Mouse (Mus musculus) stomach, embryonic 15.5 days (tissue): ENCODE data around the gene Celf2. TPM values are rescaled to one million over a fixed set of nuclear protein-coding genes. Genes with fewer than 3 reads are reported as not detected.
A peak's percentile ranks its signal among the peaks of the same experiment; 100 is the strongest.

Experiments
- ATAC-seq: fragments of 200-750 bp; cut with Nextera tagmentation; 2 replicates; pipeline ENCODE4 v1.8.0; 2017; ENCODE audit warnings: low read depth, moderate number of reproducible peaks, moderate TSS enrichment; ENCODE audit not compliant: insufficient read depth, low FRiP score
- H3K27ac ChIP-seq: fragments of 300-500 bp; sonication (generic); 2 replicates; pipeline ENCODE4 v1.5.1; 2015; ENCODE audit warnings: mild to moderate bottlenecking, inconsistent platforms
- H3K27me3 ChIP-seq: fragments of 300-500 bp; sonication (generic); replicated peaks from 2 replicates; pipeline ENCODE4 v1.6.1; 2015; ENCODE audit warnings: inconsistent platforms
- H3K36me3 ChIP-seq: fragments of 300-500 bp; sonication (generic); 2 replicates; pipeline ENCODE4 v1.6.1; 2015; ENCODE audit warnings: inconsistent platforms
- H3K4me1 ChIP-seq: fragments of 300-500 bp; sonication (generic); 2 replicates; pipeline ENCODE4 v1.6.1; 2015; ENCODE audit warnings: inconsistent platforms
- H3K4me2 ChIP-seq: fragments of 300-500 bp; sonication (generic); 2 replicates; pipeline ENCODE4 v1.6.1; 2015; ENCODE audit warnings: mild to moderate bottlenecking, inconsistent platforms
- H3K4me3 ChIP-seq: fragments of 300-500 bp; sonication (generic); replicated peaks from 2 replicates; pipeline ENCODE4 v1.5.1; 2015; ENCODE audit warnings: inconsistent platforms
- H3K9ac ChIP-seq: fragments of 300-500 bp; sonication (generic); 2 replicates; pipeline ENCODE4 v1.6.1; 2015; ENCODE audit warnings: inconsistent platforms
- H3K9me3 ChIP-seq: fragments of 300-500 bp; sonication (generic); 2 replicates; pipeline ENCODE4 v1.6.1; 2016; ENCODE audit warnings: inconsistent platforms
- WGBS: fragments of 180-500 bp; shearing (Covaris S2); methylation state at CpG from one replicate; pipeline ENCODE4 v1.1.7; 2015; 5-methylcytosine and 5-hydroxymethylcytosine counted together
- polyA plus RNA-seq: library from polyadenylated mRNA; unstranded; fragments of >200 nt; fragmentation: Nextera tagmentation; extraction: Ambion mirVana; gene quantifications from 2 replicates; pipeline ENCODE4 v1.2.1, GENCODE M21; 2015

Celf2 gene
- polyA plus RNA-seq, 1 experiment from 2014 or later = 55.9 TPM

DNA sequence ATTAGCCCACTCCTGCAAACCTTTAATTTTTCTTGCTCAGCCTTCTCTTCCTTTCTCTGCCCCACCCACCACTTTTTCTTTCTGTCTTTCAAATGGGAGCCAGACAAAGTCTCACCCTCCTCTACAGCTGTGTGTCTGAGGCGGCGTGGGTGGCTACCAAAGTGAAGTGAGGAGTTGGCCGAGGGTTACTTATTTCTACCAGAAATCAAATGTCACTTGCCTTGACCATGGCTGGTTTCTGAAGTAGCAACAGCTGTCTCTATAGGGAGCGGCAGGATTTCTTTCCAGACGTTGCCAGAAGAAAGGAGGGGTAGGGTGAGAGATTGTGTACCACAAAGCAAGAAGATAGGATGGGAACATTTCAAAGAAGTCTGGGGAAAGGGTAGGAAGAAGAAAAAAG is 632.8 kb downstream of the Celf2 start:
- Histone ChIP-seq H3K36me3 (no peaks in the 10 kb centered on the region), H3K4me3 (no peak overlapping the region), H3K4me1 (peaks cover 3% of the 10 kb centered on the region; the same call in 1 of the 2 replicates), H3K9ac (no peak overlapping the region), H3K27me3 (no peaks in the 10 kb centered on the region), H3K4me2 (no peak overlapping the region), H3K9me3 (no peaks in the 10 kb centered on the region), H3K27ac (peak overlapping the region; percentile 4; the same call in 1 of the 2 replicates)
- WGBS = 47% methylated on average over 5 of the region's 5 CpGs
- ATAC-seq = no peak

DNA sequence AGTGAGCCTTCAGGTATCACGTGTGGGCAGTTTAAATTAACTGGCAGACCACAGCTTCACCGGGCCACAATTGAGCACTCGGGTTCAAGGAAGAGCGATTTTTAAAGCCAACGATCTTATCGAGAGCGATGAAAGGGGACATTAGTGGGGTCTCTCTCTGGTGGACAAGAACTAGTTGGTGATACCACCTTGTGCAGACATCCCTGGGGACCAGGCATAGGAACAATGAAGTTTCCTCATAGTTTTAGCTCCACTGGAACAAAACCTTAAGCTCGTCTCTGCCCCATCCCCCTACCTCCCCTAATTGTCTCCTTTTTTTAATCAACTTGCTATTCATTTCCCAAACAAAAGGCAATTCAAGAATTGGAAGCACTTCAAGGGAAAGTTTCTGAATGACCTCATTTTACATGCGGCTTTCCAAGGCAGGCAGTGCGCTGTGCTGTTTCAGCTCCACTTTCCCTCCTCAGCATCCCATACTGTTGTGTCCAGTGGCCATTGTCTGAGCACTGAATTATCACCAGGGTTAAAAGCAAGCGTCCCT is 634.2 kb downstream of the Celf2 start:
- no peak for ATAC-seq
- no peak overlapping the region for H3K9ac ChIP-seq
- H3K4me1 ChIP-seq = peaks cover 3% of the 10 kb centered on the region; the same call in 1 of the 2 replicates
- no peaks in the 10 kb centered on the region for H3K27me3 ChIP-seq
- 60% methylated on average over 11 of the region's 11 CpGs for WGBS
- no peak overlapping the region for H3K4me3 ChIP-seq
- H3K27ac ChIP-seq = no peak overlapping the region
- no peaks in the 10 kb centered on the region for H3K36me3 ChIP-seq
- H3K4me2 ChIP-seq = no peak overlapping the region
- H3K9me3 ChIP-seq = no peaks in the 10 kb centered on the region

DNA sequence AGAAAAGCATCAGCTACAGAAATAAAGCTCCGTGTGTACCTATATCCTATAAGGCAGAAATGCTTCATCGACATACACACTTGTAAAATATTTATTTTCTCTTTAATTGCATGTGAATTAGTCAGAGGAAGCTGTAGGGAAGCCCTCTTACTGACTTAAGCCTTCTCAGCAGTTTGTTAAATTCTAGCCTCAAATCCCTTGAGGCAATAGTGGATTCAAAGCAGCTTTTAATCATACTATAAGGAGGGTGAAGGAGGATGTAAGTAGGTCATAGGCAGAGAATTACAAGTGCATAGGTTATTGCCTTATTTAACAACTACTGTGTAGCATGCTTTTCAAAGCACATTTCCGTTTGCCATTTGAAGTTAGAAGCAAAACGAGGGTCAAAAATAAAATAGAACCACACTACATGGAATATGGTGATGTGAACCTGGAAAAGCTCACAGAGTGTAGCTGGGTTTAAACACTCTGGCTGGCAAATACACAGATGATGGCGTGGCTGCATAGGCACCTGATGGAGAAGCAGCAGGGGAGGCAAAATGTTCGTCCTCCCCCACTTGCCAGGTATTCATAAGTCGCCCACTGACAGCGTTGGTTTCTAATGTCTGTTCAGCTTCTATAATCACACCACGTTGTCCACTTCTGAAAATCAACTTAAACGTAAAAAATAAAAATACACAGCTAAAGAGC is 635.0 kb downstream of the Celf2 start:
- WGBS = 57% methylated on average over 10 of the region's 10 CpGs

DNA sequence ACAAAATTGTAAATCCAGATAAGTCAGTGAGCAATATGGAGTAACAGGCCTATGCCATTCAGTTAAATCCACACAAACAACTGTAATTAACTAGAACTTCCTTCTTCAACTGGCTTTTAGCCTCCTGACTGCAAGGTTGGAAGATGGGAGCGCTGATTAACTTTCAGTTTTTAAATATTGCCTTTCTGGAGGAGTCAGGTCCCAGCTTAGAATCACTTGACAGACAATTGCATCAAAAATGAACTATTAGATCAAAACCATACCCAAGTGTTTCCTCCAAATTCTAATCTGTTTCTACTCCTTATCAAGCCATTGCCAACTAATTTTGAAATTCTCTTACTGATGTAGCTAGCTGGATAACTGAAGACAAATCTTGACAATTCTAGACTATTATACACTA is 635.7 kb downstream of the Celf2 start:
- H3K4me3 ChIP-seq = no peak overlapping the region
- H3K27ac ChIP-seq = no peak overlapping the region
- no peaks in the 10 kb centered on the region for H3K27me3 ChIP-seq
- no peaks in the 10 kb centered on the region for H3K9me3 ChIP-seq
- H3K4me2 ChIP-seq = no peak overlapping the region
- 89% methylated on average over 1 of the region's 1 CpGs for WGBS
- no peak overlapping the region for H3K9ac ChIP-seq
- H3K36me3 ChIP-seq = no peaks in the 10 kb centered on the region
- no peak for ATAC-seq
- H3K4me1 ChIP-seq = peaks cover 3% of the 10 kb centered on the region; the same call in 1 of the 2 replicates

More for the DNA sequence above, 635.0 kb downstream of the Celf2 start:
- no peaks in the 10 kb centered on the region for H3K9me3 ChIP-seq
- no peak overlapping the region for H3K4me2 ChIP-seq
- no peak overlapping the region for H3K9ac ChIP-seq
- H3K36me3 ChIP-seq = no peaks in the 10 kb centered on the region
- no peaks in the 10 kb centered on the region for H3K27me3 ChIP-seq
- H3K4me3 ChIP-seq = no peak overlapping the region
- no peak overlapping the region for H3K27ac ChIP-seq
- peaks cover 3% of the 10 kb centered on the region; the same call in 1 of the 2 replicates for H3K4me1 ChIP-seq
- ATAC-seq = no peak

DNA sequence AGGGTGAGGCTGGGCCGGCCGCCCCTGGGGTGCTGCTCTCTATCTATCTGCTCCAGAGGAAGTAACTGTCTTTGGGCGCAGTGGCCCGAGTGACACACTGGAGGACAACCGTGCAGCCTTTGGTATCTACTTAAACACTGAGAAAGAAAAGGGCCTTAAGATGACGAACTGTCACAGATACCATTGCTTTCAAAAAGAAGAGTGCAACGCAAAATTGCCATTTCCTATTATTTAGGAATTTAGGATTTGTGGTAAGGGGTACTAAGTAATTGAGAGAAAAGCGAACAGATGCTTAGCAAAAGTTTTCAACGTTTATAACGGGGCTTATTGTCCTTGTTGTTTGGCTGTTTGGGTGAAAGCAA is 636.5 kb downstream of the Celf2 start:
- Histone ChIP-seq H3K27ac (no peak overlapping the region), H3K9me3 (no peaks in the 10 kb centered on the region), H3K36me3 (no peaks in the 10 kb centered on the region), H3K4me1 (peaks cover 3% of the 10 kb centered on the region; the same call in 1 of the 2 replicates), H3K4me3 (peak overlapping the region; percentile 81), H3K4me2 (peak overlapping the region; percentile 96), H3K27me3 (no peaks in the 10 kb centered on the region), H3K9ac (peak overlapping the region; percentile 52)
- ATAC-seq = no peak
- 15% methylated on average over 10 of the region's 10 CpGs for WGBS

DNA sequence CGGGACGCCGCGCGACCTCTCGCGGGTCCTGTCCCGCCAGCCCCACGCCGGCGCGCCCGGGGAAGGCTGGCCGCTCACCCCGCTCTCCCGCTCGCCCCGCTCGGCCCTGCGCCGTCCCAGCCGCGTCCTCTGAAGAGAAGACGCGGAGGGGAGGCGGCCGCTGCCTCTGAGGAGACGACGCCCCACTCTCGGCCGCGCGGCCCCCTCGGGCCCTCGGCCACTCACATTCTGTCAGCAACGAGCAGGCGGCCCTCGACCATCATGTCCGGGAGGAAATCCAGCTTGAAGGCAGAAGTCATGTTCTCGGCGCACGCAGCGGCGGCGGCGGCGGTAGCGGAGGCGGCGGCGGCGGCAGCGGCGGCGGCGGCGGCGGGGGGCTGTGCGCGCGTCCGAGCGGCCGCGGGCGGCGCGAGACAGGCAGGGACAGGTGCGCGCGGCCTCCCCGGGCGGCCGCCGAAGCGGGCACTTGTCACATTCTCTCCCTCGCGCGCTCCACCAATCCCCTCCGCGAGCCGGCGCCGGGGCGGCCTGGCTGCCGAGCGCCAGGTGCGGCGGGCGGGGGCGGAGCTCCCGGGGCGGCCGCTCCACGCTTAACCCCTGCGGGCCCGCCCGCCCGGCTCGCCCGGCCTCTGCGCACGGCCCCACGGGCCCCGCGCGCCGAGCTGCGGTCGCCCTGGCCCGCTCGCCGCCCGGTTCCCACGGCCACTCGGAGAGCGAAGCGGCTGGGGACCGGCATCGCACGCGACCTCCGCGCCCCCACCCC is 637.1 kb downstream of the Celf2 start:
- Histone ChIP-seq H3K27ac (peak overlapping the region; percentile 69), H3K4me2 (peak overlapping the region; percentile 96), H3K4me3 (peak overlapping the region; percentile 81), H3K9ac (peak overlapping the region; percentile 63), H3K4me1 (peaks cover 3% of the 10 kb centered on the region; the same call in 1 of the 2 replicates), H3K9me3 (no peaks in the 10 kb centered on the region), H3K27me3 (no peaks in the 10 kb centered on the region), H3K36me3 (no peaks in the 10 kb centered on the region)
- under 1% methylated on average over 97 of the region's 124 CpGs for WGBS
- peak; percentile 93 for ATAC-seq

DNA sequence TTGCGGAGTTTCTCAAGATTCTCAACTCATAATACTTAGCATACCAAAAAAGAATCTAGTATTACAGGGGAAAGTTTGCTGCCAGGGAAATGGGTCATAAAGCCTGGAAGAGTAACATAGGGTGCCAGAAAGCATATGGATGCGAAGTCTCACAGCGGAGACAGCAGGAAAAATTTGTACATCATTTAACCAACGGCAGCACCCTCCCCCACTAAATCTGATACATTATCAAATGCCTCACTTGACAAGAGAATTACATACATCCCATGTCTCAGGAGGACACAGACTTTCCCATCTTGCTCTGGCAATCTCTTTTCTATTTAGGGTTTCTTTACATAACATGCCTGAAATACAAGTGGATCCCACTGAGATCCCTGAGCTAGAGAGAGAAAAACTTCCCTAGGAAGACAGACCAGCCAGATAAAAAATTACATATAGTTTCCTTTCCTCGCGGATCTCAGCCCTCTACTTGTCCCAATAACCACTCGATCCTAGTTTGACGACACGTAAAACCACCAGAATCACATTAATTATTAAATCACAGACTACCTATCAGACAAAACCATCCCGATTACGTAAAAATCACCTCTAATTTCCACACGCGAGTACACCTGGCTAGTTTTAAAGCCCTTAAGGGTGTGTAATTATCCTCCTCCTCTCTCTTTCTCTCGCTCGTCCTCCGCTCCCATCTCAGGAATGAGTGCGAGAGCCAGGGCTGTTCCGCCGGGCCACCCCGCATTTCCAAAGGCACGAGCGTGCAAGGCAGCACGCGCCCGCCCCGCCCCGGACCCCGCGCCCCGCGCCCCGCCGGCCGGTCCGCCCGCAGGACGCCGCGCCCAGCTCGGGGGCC is 637.9 kb downstream of the Celf2 start:
- Histone ChIP-seq H3K36me3 (no peaks in the 10 kb centered on the region), H3K4me3 (peak overlapping the region; percentile 81), H3K9ac (peak overlapping the region; percentile 63), H3K27ac (peak overlapping the region; percentile 69), H3K4me1 (no peaks in the 10 kb centered on the region), H3K9me3 (no peaks in the 10 kb centered on the region), H3K4me2 (peak overlapping the region; percentile 96), H3K27me3 (no peaks in the 10 kb centered on the region)
- 5% methylated on average over 31 of the region's 40 CpGs for WGBS
- peak; percentile 53; the same call in 1 of the 2 replicates for ATAC-seq

DNA sequence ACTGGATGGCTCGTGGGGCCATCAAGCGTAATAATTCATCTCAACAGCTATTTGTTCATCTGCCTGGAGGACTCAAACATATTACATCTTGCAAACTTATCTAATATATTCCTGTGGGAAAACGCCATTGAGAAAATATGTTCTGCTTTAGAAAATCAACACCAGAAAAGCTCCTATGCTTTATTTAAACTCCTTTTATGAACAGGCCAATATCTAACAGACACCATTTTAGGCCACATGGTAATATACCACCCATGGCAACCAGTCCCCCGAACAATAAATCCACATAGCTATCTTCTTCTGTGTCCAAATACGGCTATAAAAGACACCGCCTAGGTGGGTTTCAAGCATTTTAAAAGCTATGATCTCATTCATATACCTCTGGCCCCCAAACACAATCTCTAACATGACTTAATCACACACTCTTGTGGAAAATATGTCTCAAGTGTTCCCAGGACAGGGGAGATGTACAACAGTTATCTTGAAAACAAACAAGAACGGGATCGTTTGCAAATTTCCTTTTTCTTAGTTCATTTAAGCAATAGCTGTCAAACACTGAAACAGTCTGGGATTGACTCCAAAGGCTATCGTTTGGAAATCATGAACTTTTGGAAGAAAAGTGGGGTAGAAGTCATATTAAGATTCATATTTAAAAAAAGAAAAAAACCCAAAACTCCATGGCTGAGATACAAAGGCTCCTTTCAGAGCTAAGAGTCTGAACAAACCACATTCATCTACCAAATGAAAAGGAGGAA is 639.2 kb downstream of the Celf2 start:
- no peaks in the 10 kb centered on the region for H3K27me3 ChIP-seq
- no peak overlapping the region for H3K4me3 ChIP-seq
- H3K27ac ChIP-seq = no peak overlapping the region
- no peaks in the 10 kb centered on the region for H3K36me3 ChIP-seq
- no peak for ATAC-seq
- H3K9me3 ChIP-seq = no peaks in the 10 kb centered on the region
- no peak overlapping the region for H3K9ac ChIP-seq
- H3K4me2 ChIP-seq = no peak overlapping the region
- 63% methylated on average over 9 of the region's 9 CpGs for WGBS
- H3K4me1 ChIP-seq = no peaks in the 10 kb centered on the region

DNA sequence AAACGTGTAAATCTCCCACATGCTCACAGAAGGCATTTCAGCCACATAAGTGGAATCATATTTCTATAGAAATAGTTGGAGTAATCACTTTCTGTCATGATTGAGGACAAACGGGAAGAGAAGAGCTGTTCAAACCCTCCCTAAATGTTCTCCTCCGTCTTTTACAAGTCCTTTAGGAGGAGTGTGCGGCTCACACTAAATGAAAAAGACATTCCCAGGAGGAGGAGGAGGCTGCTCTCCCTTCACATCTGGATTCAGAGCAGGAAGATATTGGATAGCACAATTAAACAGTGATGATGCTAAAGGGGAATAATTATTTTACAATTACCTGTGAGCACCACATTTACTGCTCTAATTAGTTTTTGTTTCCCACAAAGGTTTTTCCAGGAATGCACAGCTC is 642.1 kb downstream of the Celf2 start:
- H3K4me2 ChIP-seq = no peak overlapping the region
- H3K4me1 ChIP-seq = no peaks in the 10 kb centered on the region
- 50% methylated on average over 4 of the region's 4 CpGs for WGBS
- no peak overlapping the region for H3K9ac ChIP-seq
- H3K9me3 ChIP-seq = no peaks in the 10 kb centered on the region
- no peak overlapping the region for H3K4me3 ChIP-seq
- ATAC-seq = no peak
- no peak overlapping the region for H3K27ac ChIP-seq
- no peaks in the 10 kb centered on the region for H3K36me3 ChIP-seq
- H3K27me3 ChIP-seq = no peaks in the 10 kb centered on the region

DNA sequence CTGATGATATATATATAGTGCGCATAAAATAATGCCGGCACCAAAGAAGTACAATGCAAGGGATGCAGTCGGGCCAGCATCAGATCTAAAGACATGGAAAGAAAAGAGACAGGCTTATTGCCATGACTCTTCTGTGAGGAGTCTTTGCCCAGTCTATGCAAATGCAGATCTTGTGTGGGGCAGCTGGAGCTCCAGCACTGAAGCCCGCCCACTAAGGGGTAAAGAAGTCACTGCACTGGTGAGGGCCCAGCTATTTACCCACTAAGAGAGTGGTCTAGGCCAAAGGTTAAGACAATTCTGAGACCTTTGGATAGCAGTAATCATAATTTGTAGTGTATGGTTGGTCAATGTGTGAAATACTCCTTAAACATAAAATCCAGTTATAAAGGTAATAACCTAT is 643.6 kb downstream of the Celf2 start:
- no peak overlapping the region for H3K27ac ChIP-seq
- no peak for ATAC-seq
- no peak overlapping the region for H3K4me2 ChIP-seq
- 61% methylated on average over 4 of the region's 4 CpGs for WGBS
- no peaks in the 10 kb centered on the region for H3K9me3 ChIP-seq
- no peak overlapping the region for H3K9ac ChIP-seq
- H3K36me3 ChIP-seq = no peaks in the 10 kb centered on the region
- H3K4me3 ChIP-seq = no peak overlapping the region
- no peaks in the 10 kb centered on the region for H3K4me1 ChIP-seq
- no peaks in the 10 kb centered on the region for H3K27me3 ChIP-seq

DNA sequence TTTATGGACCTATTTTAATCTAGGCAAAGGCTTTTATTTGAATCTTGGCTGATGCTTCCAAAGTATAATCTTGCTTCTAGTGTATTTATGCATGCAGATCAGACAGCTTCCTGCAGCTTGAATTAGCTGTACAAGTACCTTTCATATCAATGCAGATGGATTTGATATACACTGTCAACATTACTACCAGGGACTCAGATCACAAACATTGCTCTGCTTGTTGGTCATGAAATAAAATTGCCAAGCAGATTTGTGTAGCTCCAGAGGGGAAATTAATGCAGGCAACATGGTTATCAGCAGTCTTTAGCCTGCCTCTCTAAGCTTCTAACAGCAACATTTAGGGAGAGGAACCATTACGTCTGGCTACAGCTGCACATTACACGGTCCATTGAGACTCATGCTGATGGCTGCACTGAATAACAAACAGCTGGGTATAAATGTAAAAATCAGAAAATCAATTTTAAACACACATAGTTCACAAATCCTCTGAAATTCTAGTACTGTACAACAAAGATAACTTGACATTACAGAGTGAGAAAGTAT is 659.2 kb downstream of the Celf2 start:
- no peaks in the 10 kb centered on the region for H3K36me3 ChIP-seq
- WGBS = 73% methylated on average over 2 of the region's 2 CpGs
- H3K4me2 ChIP-seq = no peak overlapping the region
- ATAC-seq = no peak
- no peak overlapping the region for H3K4me3 ChIP-seq
- no peaks in the 10 kb centered on the region for H3K27me3 ChIP-seq
- H3K9me3 ChIP-seq = no peaks in the 10 kb centered on the region
- no peak overlapping the region for H3K27ac ChIP-seq
- no peaks in the 10 kb centered on the region for H3K4me1 ChIP-seq
- no peak overlapping the region for H3K9ac ChIP-seq
